Mouse (Mus musculus): Measurements from ENCODE around the gene Igfbp5. TPM values are rescaled to one million over a fixed set of nuclear protein-coding genes. Genes with fewer than 3 reads are reported as not detected.

Gene Igfbp5
- total and polyA plus RNA-seq, 2 experiments from 2014 or later = 55.4 to 147 TPM

DNA sequence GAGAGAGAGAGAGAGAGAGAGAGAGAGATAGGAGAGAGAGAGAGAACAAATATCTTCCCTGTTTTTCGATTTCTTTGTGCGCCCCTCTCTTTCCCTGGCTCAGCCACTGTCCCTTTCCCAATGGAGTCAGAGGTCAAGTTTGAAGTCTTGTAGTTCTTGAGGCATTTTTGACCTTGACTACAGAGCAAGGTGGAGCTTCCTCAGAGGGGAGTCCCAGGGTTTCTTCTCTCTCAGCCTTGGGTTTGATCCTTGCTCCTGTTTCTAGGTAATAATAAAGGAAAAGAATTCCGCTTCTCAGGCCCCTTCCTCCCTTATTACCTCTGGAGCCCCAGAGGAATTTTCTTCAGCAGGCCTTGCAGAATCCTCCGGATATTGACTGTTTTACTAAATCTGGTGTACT is 48.8 kb downstream of the Igfbp5 start:
- 68% methylated on average over 4 of the region's 4 CpGs for WGBS
- TF ChIP-seq CTCF (IDR thresholded peaks at IDR 0.05; ENCODE audit: low read depth) (no peak), EP300 (IDR thresholded peaks at IDR 0.05; ENCODE audit: low read depth) (no peak)
- ATAC-seq (ENCODE audit: insufficient read depth, low read depth) (no peak), DNase-seq (ENCODE audit: low spot score) (no peak)
- no peak overlapping the region for H3K4me3 ChIP-seq (ENCODE audit: low read depth, low read length)
- no peak overlapping the region for H3K27ac ChIP-seq (ENCODE audit: low read depth)
- H3K4me1 ChIP-seq (ENCODE audit: control insufficient read depth, insufficient read depth) = 0 out of 2 replicates have a peak, but pooled peaks cover 11% of the 10 kb centered on the region
- peaks cover 39% of the 10 kb centered on the region for H3K27me3 ChIP-seq (ENCODE audit: control insufficient read depth, insufficient read depth, low read length)
- H3K36me3 ChIP-seq (replicated peaks; ENCODE audit: control insufficient read depth, insufficient read depth, low read length) = no peaks in the 10 kb centered on the region
- no peak overlapping the region for H3K4me2 ChIP-seq (ENCODE audit: low read depth, low read length)
- no peaks in the 10 kb centered on the region for H3K9me3 ChIP-seq (replicated peaks; ENCODE audit: control insufficient read depth, low read length)
- no peak overlapping the region for H3K9ac ChIP-seq (replicated peaks; ENCODE audit: low read depth, low read length)

DNA sequence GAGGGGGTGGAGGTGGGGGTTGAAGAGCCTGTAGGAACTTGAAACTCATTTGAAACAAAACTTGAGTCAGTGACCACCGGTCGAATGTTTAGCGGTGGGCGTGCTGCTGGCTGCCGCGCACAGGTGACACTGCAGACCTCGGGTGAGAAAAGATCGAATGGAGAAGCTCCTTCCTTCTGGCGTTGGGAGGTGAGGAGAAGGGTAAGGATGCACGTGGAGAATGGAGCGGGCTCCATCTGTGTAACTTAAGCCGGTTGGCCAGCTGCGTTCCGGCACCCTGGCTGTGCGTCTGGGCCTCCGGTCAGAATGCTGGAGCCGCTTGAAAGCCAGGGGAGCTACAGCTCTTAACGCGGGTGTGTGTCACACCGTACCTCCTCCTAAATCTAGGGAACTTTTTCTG is 49.4 kb downstream of the Igfbp5 start:
- no peaks in the 10 kb centered on the region for H3K9me3 ChIP-seq (replicated peaks; ENCODE audit: control insufficient read depth, low read length)
- H3K4me3 ChIP-seq (ENCODE audit: low read depth, low read length) = peak overlapping the region; percentile 51
- no peak overlapping the region for H3K9ac ChIP-seq (replicated peaks; ENCODE audit: low read depth, low read length)
- 4% methylated on average over 20 of the region's 20 CpGs for WGBS
- H3K36me3 ChIP-seq (replicated peaks; ENCODE audit: control insufficient read depth, insufficient read depth, low read length) = no peaks in the 10 kb centered on the region
- DNase-seq (ENCODE audit: low spot score) (peak; percentile 28), ATAC-seq (ENCODE audit: insufficient read depth, low read depth) (no peak)
- TF ChIP-seq EP300 (IDR thresholded peaks at IDR 0.05; ENCODE audit: low read depth) = no peak
- no peak for TF ChIP-seq CTCF (IDR thresholded peaks at IDR 0.05; ENCODE audit: low read depth)
- peak overlapping the region; percentile 85 for H3K4me2 ChIP-seq (ENCODE audit: low read depth, low read length)
- no peak overlapping the region for H3K27ac ChIP-seq (ENCODE audit: low read depth)
- peaks cover 39% of the 10 kb centered on the region for H3K27me3 ChIP-seq (ENCODE audit: control insufficient read depth, insufficient read depth, low read length)
- H3K4me1 ChIP-seq (ENCODE audit: control insufficient read depth, insufficient read depth) = 0 out of 2 replicates have a peak, but pooled peaks cover 11% of the 10 kb centered on the region

DNA sequence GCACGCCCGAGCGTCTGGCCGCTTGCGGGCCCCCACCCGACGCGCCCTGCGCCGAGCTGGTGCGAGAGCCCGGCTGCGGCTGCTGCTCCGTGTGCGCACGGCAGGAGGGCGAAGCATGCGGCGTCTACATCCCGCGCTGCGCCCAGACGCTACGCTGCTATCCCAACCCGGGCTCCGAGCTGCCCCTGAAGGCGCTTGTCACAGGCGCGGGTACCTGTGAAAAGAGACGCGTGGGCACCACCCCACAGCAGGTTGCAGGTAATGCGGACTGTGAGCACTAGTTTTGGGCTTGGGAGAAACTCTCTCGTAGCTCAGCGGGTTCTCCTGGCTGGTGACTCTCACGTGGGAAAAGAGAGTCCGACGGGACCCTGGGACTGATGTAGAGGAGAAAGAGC is 50.0 kb downstream of the Igfbp5 start:
- WGBS = under 1% methylated on average over 37 of the region's 37 CpGs
- Histone ChIP-seq H3K4me2 (ENCODE audit: low read depth, low read length) (peak overlapping the region; percentile 85), H3K9ac (replicated peaks; ENCODE audit: low read depth, low read length) (no peak overlapping the region), H3K9me3 (replicated peaks; ENCODE audit: control insufficient read depth, low read length) (no peaks in the 10 kb centered on the region), H3K4me3 (ENCODE audit: low read depth, low read length) (peak overlapping the region; percentile 51), H3K36me3 (replicated peaks; ENCODE audit: control insufficient read depth, insufficient read depth, low read length) (no peaks in the 10 kb centered on the region), H3K27me3 (ENCODE audit: control insufficient read depth, insufficient read depth, low read length) (peaks cover 39% of the 10 kb centered on the region), H3K4me1 (ENCODE audit: control insufficient read depth, insufficient read depth) (0 out of 2 replicates have a peak, but pooled peaks cover 11% of the 10 kb centered on the region), H3K27ac (ENCODE audit: low read depth) (no peak overlapping the region)
- DNase-seq (ENCODE audit: low spot score) = peak; percentile 8
- TF ChIP-seq CTCF (IDR thresholded peaks at IDR 0.05; ENCODE audit: low read depth) (no peak), EP300 (IDR thresholded peaks at IDR 0.05; ENCODE audit: low read depth) (no peak)
- ATAC-seq (ENCODE audit: insufficient read depth, low read depth) = peak; percentile 58; the same call in 1 of the 2 replicates

DNA sequence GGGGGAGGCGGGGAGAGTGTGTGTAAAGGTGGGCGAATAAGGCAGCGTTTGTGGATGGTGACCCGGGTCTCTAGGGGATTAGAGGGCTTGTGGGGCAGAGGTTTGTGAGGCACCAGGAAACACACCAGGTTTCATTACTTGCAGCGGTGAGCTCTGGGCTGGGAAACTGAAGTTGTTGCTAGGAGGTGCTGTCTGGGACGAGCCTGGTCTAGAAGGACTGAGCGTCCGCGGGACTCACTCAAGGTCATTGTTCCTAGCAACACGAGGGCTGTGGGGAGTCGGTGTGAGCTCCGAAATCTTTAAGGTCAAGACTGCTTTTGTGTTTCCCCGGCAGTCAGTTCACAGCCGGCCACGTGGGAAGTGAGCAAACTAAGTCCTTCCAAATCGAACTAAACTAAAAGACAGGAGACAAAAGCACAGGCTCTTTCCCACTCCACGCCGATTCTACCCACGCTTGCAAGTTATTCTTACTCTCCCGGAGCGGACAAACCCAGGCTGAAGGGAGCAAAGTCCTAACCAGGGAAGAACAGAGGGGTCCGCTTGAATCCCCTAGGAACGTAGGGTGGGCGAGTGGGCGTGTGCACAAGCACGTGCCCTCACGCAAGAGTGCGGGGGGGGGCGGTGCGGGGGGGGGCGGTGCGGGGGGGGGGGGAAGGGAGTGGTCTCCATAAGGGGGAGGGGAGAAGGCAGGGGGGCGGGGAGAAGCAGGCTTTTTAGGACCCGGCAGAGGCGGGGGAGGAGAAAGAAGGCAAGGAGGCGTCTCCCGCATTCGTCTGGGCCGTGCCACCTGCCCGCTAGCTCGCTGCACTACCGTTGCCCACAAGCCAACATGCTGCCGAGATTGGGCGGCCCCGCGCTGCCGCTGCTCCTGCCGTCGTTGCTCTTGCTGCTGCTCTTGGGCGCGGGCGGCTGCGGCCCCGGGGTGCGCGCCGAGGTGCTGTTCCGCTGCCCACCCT is 50.7 kb downstream of the Igfbp5 start, which contains the start of gene Igfbp2:
TSS of gene Igfbp2 (plus strand) at position 753 of the 956 bp plus-strand sequence.
- peak within 1 kb of the TSS; percentile 51 for H3K4me3 ChIP-seq (ENCODE audit: low read depth, low read length)
- H3K27ac ChIP-seq (ENCODE audit: low read depth) = no peak within 1 kb of the TSS
- H3K4me2 ChIP-seq (ENCODE audit: low read depth, low read length) = peak within 1 kb of the TSS; percentile 85
- no peaks in the 10 kb centered on the region for H3K36me3 ChIP-seq (replicated peaks; ENCODE audit: control insufficient read depth, insufficient read depth, low read length)
- H3K9me3 ChIP-seq (replicated peaks; ENCODE audit: control insufficient read depth, low read length) = no peaks in the 10 kb centered on the region
- ATAC-seq (ENCODE audit: insufficient read depth, low read depth) (peak; percentile 36; the same call in 1 of the 2 replicates), DNase-seq (ENCODE audit: low spot score) (peak; percentile 8)
- H3K27me3 ChIP-seq (ENCODE audit: control insufficient read depth, insufficient read depth, low read length) = peaks cover 39% of the 10 kb centered on the region
- H3K9ac ChIP-seq (replicated peaks; ENCODE audit: low read depth, low read length) = no peak within 1 kb of the TSS
- 0 out of 2 replicates have a peak, but pooled peaks cover 11% of the 10 kb centered on the region for H3K4me1 ChIP-seq (ENCODE audit: control insufficient read depth, insufficient read depth)
- TF ChIP-seq EP300 (IDR thresholded peaks at IDR 0.05; ENCODE audit: low read depth) (no peak), CTCF (IDR thresholded peaks at IDR 0.05; ENCODE audit: low read depth) (no peak)
- 5% methylated on average over 48 of the region's 58 CpGs for WGBS

DNA sequence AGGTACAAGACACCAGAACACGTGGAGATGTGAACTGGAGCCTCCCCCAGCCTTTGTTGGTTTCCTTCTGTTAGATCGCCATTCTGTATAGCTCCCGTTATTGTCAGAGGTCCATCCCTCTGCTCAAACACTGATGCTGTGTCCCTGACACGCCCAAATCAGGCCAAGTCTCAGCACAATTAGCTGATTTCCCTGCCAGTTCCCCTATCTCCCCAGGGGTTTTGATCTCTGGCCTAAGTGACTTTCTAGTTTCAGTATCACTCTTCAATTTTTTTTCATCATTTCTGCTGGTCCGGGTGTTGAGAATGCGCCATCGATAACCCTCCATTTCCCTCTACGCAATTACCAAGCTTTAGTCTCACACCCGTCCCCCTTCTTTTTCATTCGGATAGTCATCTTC is 51.8 kb downstream of the Igfbp5 start:
- Histone ChIP-seq H3K9me3 (replicated peaks; ENCODE audit: control insufficient read depth, low read length) (no peaks in the 10 kb centered on the region), H3K4me3 (ENCODE audit: low read depth, low read length) (no peak overlapping the region), H3K9ac (replicated peaks; ENCODE audit: low read depth, low read length) (no peak overlapping the region), H3K27me3 (ENCODE audit: control insufficient read depth, insufficient read depth, low read length) (peaks cover 38% of the 10 kb centered on the region), H3K27ac (ENCODE audit: low read depth) (no peak overlapping the region), H3K4me1 (ENCODE audit: control insufficient read depth, insufficient read depth) (0 out of 2 replicates have a peak, but pooled peaks cover 11% of the 10 kb centered on the region), H3K4me2 (ENCODE audit: low read depth, low read length) (no peak overlapping the region), H3K36me3 (replicated peaks; ENCODE audit: control insufficient read depth, insufficient read depth, low read length) (no peaks in the 10 kb centered on the region)
- DNase-seq (ENCODE audit: low spot score) (no peak), ATAC-seq (ENCODE audit: insufficient read depth, low read depth) (no peak)
- TF ChIP-seq EP300 (IDR thresholded peaks at IDR 0.05; ENCODE audit: low read depth) = no peak
- 85% methylated on average over 10 of the region's 10 CpGs for WGBS

All from heart, postnatal 0 days (tissue).